Mouse (Mus musculus): Measurements from ENCODE around the gene Oxsr1.
"Not testable (repeated sequence)": the region's sequence is repeated elsewhere in the genome, so short reads cannot be mapped to it uniquely, and the experiment has no call there.

Gene Oxsr1

GRCm38 (mm10) chr9:119219667-119220066 is 102.6 kb downstream of the Oxsr1 start:
- DNase-seq (ENCODE audit: extremely low spot score, low spot score) = no peak

DNA sequence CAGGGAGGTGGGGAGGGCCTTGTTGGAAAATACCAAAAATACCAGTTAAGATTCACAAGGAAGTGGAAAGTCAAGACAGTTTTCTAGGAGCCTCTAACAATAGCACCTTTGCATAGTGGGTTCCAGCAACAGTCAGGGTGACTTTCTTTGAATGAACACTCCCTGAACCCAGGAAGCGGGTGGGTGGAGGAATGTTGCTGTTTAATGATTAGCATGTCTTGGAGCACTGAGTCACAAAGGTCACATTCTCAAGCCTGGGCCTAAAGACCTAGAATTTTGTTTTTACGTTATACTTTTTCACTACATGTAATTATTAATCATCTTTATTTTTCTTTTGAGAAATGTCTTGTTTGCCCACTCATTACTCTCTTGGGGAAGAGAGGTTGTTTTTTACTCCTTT is 106.9 kb downstream of the Oxsr1 start:
- DNase-seq (ENCODE audit: extremely low spot score, low spot score) = not testable (repeated sequence)

GRCm38 (mm10) chr9:119214601-119215000 is 107.6 kb downstream of the Oxsr1 start:
- DNase-seq (ENCODE audit: extremely low spot score, low spot score) = no peak

- DNase-seq (ENCODE audit: extremely low spot score, low spot score) = no peak
Measured at GRCm38 (mm10) chr9:119212996-119213395, 109.2 kb downstream of the Oxsr1 start.

GRCm38 (mm10) chr9:119208998-119209397 is 113.2 kb downstream of the Oxsr1 start, which contains the start of gene Slc22a13:
Gene Slc22a13, minus strand, starts transcription at chr9:119209098.
- DNase-seq (ENCODE audit: extremely low spot score, low spot score) = no peak

GRCm38 (mm10) chr9:119207113-119207512 is 115.1 kb downstream of the Oxsr1 start:
- no peak for DNase-seq (ENCODE audit: extremely low spot score, low spot score)

DNA sequence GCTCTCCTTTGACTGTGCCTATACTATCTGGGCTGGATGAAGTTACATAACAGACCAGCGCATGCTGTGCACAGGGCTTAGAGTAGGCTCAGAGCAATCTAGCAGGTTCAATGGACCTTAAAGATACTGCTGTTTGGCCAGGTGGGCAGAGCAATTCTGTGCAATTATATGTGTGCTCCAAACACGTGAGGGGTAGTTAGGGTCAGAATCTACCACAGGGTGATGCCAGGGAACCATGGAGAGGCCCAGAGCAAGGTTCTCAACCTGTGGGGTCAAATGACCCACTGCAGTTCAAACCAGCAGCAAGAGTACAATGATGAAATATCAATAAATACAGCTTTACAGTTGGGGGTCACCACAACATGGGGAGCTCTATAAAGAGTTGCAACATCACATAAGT is 115.6 kb downstream of the Oxsr1 start:
- DNase-seq (ENCODE audit: extremely low spot score, low spot score) = no peak

GRCm38 (mm10) chr9:119205756-119206155 is 116.5 kb downstream of the Oxsr1 start:
- no peak for DNase-seq (ENCODE audit: extremely low spot score, low spot score)

DNA sequence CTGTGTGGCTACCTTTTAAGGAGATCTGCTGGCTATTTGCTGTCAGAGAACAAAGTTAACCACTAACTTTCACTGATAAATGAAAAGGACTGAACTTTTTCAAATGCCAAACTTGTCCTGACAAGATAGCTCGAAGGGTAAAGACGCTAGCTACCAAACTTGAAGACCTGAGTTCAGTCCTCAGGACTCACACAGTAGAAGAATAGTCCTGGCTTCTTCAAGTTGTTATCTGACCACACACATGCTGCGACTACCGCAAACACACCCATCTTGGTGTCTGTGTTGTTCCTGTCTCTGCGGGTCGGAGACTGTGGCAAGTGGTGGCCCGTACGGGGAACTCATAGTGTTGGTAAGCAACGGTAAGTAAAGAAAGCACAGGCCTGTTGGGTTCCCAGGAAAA is 118.6 kb downstream of the Oxsr1 start:
- DNase-seq (ENCODE audit: extremely low spot score, low spot score) = no peak

DNA sequence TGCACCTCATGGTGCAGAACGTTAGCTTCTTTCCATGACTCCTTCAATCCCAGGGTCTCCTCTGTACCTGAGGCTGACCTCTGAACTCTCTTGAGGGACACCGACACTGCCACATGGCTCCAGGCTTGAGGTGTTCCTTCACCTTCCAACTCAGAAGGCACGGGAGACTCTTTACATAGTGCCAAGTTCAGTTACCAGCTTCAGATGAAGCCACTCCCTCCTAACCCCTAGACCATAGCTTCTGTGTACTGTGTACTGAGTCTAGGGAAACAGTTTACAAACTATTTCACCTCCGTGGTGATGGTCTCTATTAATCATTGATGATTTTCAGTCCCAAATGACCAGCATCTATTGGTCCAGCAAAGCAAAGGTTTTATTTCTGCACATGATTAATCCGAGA is 120.6 kb downstream of the Oxsr1 start:
- DNase-seq (ENCODE audit: extremely low spot score, low spot score) = no peak

DNA sequence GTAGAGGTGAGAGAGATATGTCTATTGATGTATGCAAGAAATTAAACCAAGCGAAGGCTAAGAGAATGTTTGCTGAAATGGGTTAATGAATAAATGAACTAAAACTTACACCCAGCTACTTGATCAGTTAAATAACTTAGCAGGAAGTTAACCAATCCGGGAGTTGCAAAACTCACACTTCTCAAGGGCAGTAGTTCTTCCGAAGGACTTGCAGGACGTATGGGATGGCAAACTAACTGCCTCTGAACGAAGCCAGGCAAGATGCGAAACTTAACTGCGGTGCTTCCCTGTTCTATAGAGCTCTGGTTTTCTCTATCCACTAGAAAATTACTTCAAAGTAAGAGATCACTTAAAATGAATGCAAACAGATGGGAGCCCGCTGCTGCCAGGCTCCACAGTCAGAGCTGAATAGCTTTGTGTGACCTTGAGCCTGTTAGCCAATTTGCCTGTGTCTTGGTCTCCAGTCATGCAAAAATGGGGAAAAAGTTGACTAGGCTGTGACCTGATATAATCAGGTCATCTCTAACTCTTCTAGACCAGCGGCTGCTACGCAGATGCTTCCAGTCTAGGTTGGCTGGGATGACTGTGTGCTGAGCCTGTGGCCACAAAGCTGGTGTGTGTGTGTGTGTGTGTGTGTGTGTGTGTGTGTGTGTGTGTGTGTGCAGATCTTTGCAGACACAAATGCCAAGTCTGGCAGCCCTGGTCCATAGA is 122.9 kb downstream of the Oxsr1 start:
- no peak for DNase-seq (ENCODE audit: extremely low spot score, low spot score)

DNA sequence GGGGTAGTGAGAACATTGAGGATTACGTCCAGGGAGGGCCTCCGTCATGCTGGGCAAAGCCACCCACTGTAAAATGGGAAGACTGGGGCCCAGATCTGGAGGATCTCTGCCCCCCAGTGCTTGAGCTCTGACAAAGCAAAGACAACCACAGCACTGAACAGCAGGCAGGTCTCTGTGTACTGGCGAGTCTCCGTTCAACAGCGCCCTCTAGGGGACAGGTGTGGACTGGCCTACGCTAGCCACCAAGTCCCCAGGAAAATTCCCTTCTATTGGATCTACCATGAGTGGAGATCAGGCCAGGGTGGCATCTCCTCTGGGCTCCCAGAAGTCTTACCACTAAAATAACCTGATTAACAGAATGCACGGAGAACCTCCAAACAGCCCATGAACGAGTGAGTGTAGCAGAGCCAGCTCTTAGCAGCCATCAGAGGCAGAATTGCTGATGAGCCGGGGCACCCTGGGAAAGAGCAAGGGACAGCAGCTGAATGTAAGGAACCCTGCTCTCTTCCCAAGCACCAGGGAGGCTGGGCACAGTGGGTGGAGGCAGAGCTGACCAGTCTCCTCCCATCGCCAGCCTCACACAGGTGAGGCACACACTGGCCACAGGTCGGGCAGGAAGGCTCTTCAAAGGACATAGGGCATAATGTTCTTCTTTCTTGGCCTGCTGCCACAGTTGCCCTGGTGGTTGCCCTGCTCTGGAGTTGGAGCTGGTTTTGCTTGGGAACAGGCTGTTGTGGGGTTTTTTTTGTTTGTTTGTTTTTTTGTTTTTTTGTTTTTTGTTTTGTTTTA is 129.8 kb downstream of the Oxsr1 start:
- peak; percentile 23 for DNase-seq (ENCODE audit: extremely low spot score, low spot score)
